Mouse (Mus musculus) myocyte (in vitro differentiated cells): Measurements from ENCODE around the gene Pcgf5. TPM values are rescaled to one million over a fixed set of nuclear protein-coding genes. Genes with fewer than 3 reads are reported as not detected.

ENCODE experiments used
- H3K27me3 ChIP-seq: one replicate; pipeline ENCODE4 v1.6.1; 2011; ENCODE audit not compliant: control insufficient read depth, insufficient read depth, insufficient read length
- H3K36me3 ChIP-seq: one replicate; pipeline ENCODE4 v1.6.1; 2011; ENCODE audit not compliant: control insufficient read depth, insufficient read depth
- H3K4me2 ChIP-seq: one replicate; pipeline ENCODE4 v1.6.1; 2011; ENCODE audit warnings: low read depth, control low read depth
- H3K4me3 ChIP-seq: one replicate; pipeline ENCODE4 v1.5.1; 2011; ENCODE audit warnings: mild to moderate bottlenecking, control low read depth, moderate library complexity
- H3K79me2 ChIP-seq: one replicate; pipeline ENCODE4 v1.6.1; 2011; ENCODE audit not compliant: control insufficient read depth, insufficient read depth
- H3ac ChIP-seq: one replicate; pipeline ENCODE4 v1.6.1; 2011; ENCODE audit not compliant: control insufficient read depth, insufficient read length
- CEBPB ChIP-seq: IDR thresholded peaks from 2 replicates; pipeline ENCODE4 v1.6.1; 2011; ENCODE audit warnings: mild to moderate bottlenecking, moderate library complexity; ENCODE audit not compliant: poor library complexity, insufficient read depth, severe bottlenecking
- E2F4 ChIP-seq: IDR thresholded peaks from one replicate; pipeline ENCODE4 v1.6.1; 2011; ENCODE audit warnings: mild to moderate bottlenecking, control low read depth, moderate library complexity; ENCODE audit not compliant: insufficient read depth
- MAX ChIP-seq: IDR thresholded peaks from one replicate; pipeline ENCODE4 v1.6.1; 2011; ENCODE audit warnings: low read depth, mild to moderate bottlenecking, control low read depth
- MYOD1 ChIP-seq, 3 experiments: IDR thresholded peaks; one replicate each; pipeline ENCODE4 v1.6.1; 2011; ENCODE audit warnings: control low read depth in 2 of 3, low read depth in 2 of 3, mild to moderate bottlenecking in 2 of 3, moderate library complexity in 1 of 3; ENCODE audit not compliant: insufficient read length in 2 of 3, control insufficient read depth in 1 of 3
- MYOG ChIP-seq, 3 experiments: IDR thresholded peaks; one replicate each; pipeline ENCODE4 v1.6.1; 2011; ENCODE audit warnings: control low read depth in 2 of 3, low read depth in 2 of 3, mild to moderate bottlenecking in 2 of 3; ENCODE audit not compliant: insufficient read length in 2 of 3, control insufficient read depth in 1 of 3, insufficient read depth in 1 of 3
- POLR2A ChIP-seq: IDR thresholded peaks from one replicate; pipeline ENCODE4 v1.6.1; 2011; ENCODE audit warnings: low read depth, mild to moderate bottlenecking, control low read depth, moderate library complexity; ENCODE audit not compliant: insufficient read length
- POLR2AphosphoS2 ChIP-seq: IDR thresholded peaks from one replicate; pipeline ENCODE4 v1.6.1; 2011; ENCODE audit warnings: low read depth, control low read depth; ENCODE audit not compliant: insufficient read length
- REST ChIP-seq: IDR thresholded peaks from one replicate; pipeline ENCODE4 v1.6.1; 2011; ENCODE audit warnings: mild to moderate bottlenecking, control low read depth, moderate library complexity; ENCODE audit not compliant: insufficient read depth, insufficient read length
- SRF ChIP-seq: IDR thresholded peaks from one replicate; pipeline ENCODE4 v1.6.1; 2011; ENCODE audit warnings: low read depth; ENCODE audit not compliant: control insufficient read depth, insufficient read length
- TCF12 ChIP-seq: IDR thresholded peaks from one replicate; pipeline ENCODE4 v1.6.1; 2011; ENCODE audit warnings: mild to moderate bottlenecking, control low read depth; ENCODE audit not compliant: poor library complexity, insufficient read depth, severe bottlenecking
- TCF3 ChIP-seq: IDR thresholded peaks from one replicate; pipeline ENCODE4 v1.6.1; 2011; ENCODE audit warnings: low read depth, control low read depth; ENCODE audit not compliant: insufficient read length
- USF1 ChIP-seq: IDR thresholded peaks from one replicate; pipeline ENCODE4 v1.6.1; 2011; ENCODE audit warnings: low read depth, mild to moderate bottlenecking, control low read depth, moderate library complexity
- polyA plus RNA-seq: library from polyadenylated mRNA; unstranded; fragments of >200 nt; fragmentation: generic; extraction: Trizol; gene quantifications from one replicate; pipeline ENCODE4 v1.2.1, GENCODE M21; 2012; ENCODE audit warnings: missing spikeins

The Pcgf5 gene
- polyA plus RNA-seq, 1 experiment: 13.9 TPM

DNA sequence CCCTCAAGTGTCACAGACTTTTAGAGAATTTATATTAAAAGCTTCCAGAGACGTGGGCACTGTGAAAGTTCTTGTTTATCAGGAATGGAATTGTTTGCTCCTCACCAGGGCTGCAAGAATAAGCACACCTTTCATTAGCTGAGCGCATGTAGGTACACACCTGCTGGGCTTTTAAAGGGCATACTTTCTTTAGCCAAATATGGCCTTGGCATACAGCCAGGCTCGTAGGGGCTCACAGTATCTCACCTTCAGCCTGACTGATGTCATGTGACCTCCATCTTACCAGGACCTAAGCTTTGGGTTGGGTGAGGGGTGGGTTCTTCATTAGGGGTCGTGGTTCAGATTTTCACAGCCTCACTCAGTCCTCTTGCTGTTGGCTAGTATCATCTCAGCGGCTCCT is 149.6 kb downstream of the Pcgf5 start:
- no peaks in the 10 kb centered on the region for H3K27me3 ChIP-seq
- TF ChIP-seq E2F4: no peak
- no peak for TF ChIP-seq MAX
- TF ChIP-seq CEBPB: no peak
- no peak for TF ChIP-seq MYOD1 (IDR thresholded peaks at IDR 0.05; ENCODE audit: control insufficient read depth in 1 of 3, insufficient read length in 2 of 3, low read depth in 2 of 3)
- TF ChIP-seq POLR2AphosphoS2: no peak
- TF ChIP-seq SRF: no peak
- TF ChIP-seq TCF12: no peak
- TF ChIP-seq MYOG (IDR thresholded peaks at IDR 0.05; ENCODE audit: control insufficient read depth in 1 of 3, insufficient read depth in 1 of 3, insufficient read length in 2 of 3, low read depth in 2 of 3): no peak
- TF ChIP-seq REST: no peak
- no peak for TF ChIP-seq TCF3
- TF ChIP-seq USF1: no peak
- no peak for TF ChIP-seq POLR2A
- H3K4me3 ChIP-seq: no peak overlapping the region
- no peak overlapping the region for H3K4me2 ChIP-seq
- no peaks in the 10 kb centered on the region for H3K36me3 ChIP-seq
- no peaks in the 10 kb centered on the region for H3K79me2 ChIP-seq
- no peak overlapping the region for H3ac ChIP-seq

DNA sequence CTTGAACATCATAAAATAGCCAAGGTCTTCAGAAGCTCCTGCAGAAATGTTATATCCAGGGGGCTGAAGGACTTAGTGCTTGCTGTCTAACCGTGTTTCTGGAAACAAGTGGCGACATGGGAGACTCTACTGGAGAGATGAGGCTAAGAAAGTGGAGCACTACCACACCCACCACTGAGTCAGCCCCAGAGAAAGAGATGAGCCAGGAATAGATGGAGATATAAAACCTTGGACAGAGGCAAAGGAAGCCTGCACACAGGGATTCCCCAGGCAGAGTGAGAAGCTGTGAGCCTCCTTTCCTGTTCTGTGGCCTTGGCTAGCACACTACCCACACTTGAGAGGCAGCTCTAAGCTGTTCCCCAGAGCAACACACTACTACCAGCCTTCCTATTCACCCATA is 156.6 kb downstream of the Pcgf5 start:
- Histone ChIP-seq H3K4me3 (no peak overlapping the region), H3K79me2 (no peaks in the 10 kb centered on the region), H3ac (no peak overlapping the region), H3K27me3 (no peaks in the 10 kb centered on the region), H3K4me2 (no peak overlapping the region), H3K36me3 (no peaks in the 10 kb centered on the region)
- no peak for TF ChIP-seq SRF

Other genes starting within 250 kb of the Pcgf5 start
- 310 TPM for gene Ankrd1, start 228.2 kb upstream of the Pcgf5 start, polyA plus RNA-seq
- gene Hectd2, start 206.3 kb downstream of the Pcgf5 start, polyA plus RNA-seq: 0.88 TPM